Mouse (Mus musculus): ENCODE results near the gene Cpne5. TPM values are rescaled to one million over a fixed set of nuclear protein-coding genes. Genes with fewer than 3 reads are reported as not detected.

The Cpne5 gene
- total and polyA plus RNA-seq, 2 experiments, result not detected

DNA sequence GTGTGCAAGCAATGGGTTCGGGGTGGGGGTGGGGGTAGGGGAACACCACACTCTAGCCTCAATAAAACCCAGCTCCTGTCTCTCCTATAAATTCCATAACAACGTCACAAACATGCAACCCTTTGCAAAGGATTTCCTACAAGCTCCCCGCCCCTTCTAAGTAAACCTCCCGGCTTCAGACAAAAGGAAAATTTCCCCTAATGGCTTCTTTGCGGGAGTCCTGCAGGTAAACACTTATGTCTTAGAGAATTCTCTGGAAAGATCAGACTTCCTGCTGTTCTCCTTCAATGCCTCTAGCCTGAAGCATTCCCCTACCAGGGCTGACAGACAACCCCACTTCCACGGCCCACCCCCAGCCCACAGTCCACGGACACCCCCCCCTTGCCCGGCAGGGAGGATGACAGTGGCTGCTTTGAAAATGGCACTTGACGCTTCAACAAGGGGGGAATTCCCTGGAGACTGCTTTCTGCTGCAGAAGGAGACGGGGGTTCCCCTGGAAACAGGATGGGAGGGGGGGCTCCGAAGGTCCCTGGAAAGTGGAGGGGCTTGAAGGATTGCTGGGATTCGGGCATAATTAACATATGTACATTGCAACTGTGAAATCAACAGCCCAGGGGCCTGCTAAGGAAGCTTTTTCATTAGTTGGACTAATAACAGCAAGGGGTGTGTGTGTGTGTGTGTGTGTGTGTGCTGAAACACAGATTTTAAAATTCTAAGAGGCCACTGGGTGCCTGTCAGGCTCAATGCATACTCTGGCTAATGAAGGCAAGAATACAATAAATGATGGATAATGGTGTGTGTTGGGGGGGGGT is 24.4 kb downstream of the Cpne5 start:
- Histone ChIP-seq H3K27me3 (ENCODE audit: control insufficient read depth, insufficient read depth, low read length) (no peaks in the 10 kb centered on the region), H3K27ac (replicated peaks; ENCODE audit: insufficient read depth, low read depth, low read length) (no peak overlapping the region), H3K9ac (ENCODE audit: low read depth, low read length) (no peak overlapping the region), H3K79me2 (ENCODE audit: control insufficient read depth, insufficient read depth, low read length) (no peaks in the 10 kb centered on the region), H3K4me1 (ENCODE audit: control insufficient read depth, insufficient read depth, low read length) (no peaks in the 10 kb centered on the region; the same call in 1 of the 2 replicates), H3K36me3 (ENCODE audit: control insufficient read depth, insufficient read depth, low read length) (no peaks in the 10 kb centered on the region), H3K4me3 (ENCODE audit: insufficient read depth, low read depth, low read length) (no peak overlapping the region)
- DNase-seq (ENCODE audit: extremely low read depth, low read depth, low spot score), result no peak
- TF ChIP-seq CTCF (IDR thresholded peaks at IDR 0.05; ENCODE audit: low read depth, low read length) (no peak), POLR2A (IDR thresholded peaks at IDR 0.05; ENCODE audit: extremely low read depth, insufficient read depth, low read length) (no peak)
- 53% methylated on average over 12 of the region's 12 CpGs for WGBS

DNA sequence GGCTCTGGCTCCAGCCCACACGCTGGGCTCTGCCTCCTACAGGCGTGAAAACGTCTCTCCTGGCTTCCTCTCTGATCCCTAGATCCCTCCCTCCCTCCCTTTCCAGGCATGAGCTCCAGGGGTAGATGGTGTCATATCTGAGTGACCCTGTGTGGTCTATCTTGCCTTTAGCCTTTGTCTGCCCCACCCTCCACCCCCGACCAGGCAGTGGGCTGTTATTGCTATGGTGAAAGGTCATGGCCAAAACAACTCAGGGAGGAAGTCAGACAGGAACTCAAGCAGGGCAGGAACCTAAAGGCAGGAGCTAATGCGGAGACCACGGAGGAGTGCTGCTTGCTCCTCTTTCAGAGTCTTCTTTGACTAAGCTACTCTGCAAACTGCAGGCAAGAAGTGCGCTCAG is 26.1 kb downstream of the Cpne5 start:
- no peaks in the 10 kb centered on the region; the same call in 1 of the 2 replicates for H3K4me1 ChIP-seq (ENCODE audit: control insufficient read depth, insufficient read depth, low read length)
- no peaks in the 10 kb centered on the region for H3K27me3 ChIP-seq (ENCODE audit: control insufficient read depth, insufficient read depth, low read length)
- no peak overlapping the region for H3K9ac ChIP-seq (ENCODE audit: low read depth, low read length)
- no peak for TF ChIP-seq POLR2A (IDR thresholded peaks at IDR 0.05; ENCODE audit: extremely low read depth, insufficient read depth, low read length)
- no peak for TF ChIP-seq CTCF (IDR thresholded peaks at IDR 0.05; ENCODE audit: low read depth, low read length)
- no peak overlapping the region for H3K27ac ChIP-seq (replicated peaks; ENCODE audit: insufficient read depth, low read depth, low read length)
- 62% methylated on average over 7 of the region's 7 CpGs for WGBS
- no peak for DNase-seq (ENCODE audit: extremely low read depth, low read depth, low spot score)
- no peaks in the 10 kb centered on the region for H3K79me2 ChIP-seq (ENCODE audit: control insufficient read depth, insufficient read depth, low read length)
- H3K4me3 ChIP-seq (ENCODE audit: insufficient read depth, low read depth, low read length), result no peak overlapping the region
- H3K36me3 ChIP-seq (ENCODE audit: control insufficient read depth, insufficient read depth, low read length), result no peaks in the 10 kb centered on the region

DNA sequence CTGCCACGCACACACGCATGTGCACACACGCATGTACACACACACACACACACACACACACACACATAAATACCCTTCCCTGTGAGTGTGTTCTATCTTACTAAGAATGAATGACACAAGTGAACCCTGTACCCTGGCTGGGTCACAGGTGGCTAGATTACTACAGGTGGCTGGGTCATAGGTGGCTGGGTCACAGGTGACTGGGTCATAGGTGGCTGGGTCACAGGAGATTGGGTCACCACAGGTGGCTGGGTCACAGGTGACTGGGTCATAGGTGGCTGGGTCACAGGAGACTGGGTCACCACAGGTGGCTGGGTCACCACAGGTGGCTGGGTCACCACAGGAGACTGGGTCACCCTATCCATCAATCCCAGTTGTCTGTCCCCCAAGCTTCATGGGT is 27.9 kb downstream of the Cpne5 start:
- no peaks in the 10 kb centered on the region for H3K36me3 ChIP-seq (ENCODE audit: control insufficient read depth, insufficient read depth, low read length)
- H3K9ac ChIP-seq (ENCODE audit: low read depth, low read length), result no peak overlapping the region
- DNase-seq (ENCODE audit: extremely low read depth, low read depth, low spot score), result peak; percentile 78
- TF ChIP-seq CTCF (IDR thresholded peaks at IDR 0.05; ENCODE audit: low read depth, low read length), result no peak
- no peak for TF ChIP-seq POLR2A (IDR thresholded peaks at IDR 0.05; ENCODE audit: extremely low read depth, insufficient read depth, low read length)
- no peak overlapping the region for H3K4me3 ChIP-seq (ENCODE audit: insufficient read depth, low read depth, low read length)
- H3K4me1 ChIP-seq (ENCODE audit: control insufficient read depth, insufficient read depth, low read length), result no peaks in the 10 kb centered on the region; the same call in 1 of the 2 replicates
- H3K27me3 ChIP-seq (ENCODE audit: control insufficient read depth, insufficient read depth, low read length), result no peaks in the 10 kb centered on the region
- no peaks in the 10 kb centered on the region for H3K79me2 ChIP-seq (ENCODE audit: control insufficient read depth, insufficient read depth, low read length)
- no peak overlapping the region for H3K27ac ChIP-seq (replicated peaks; ENCODE audit: insufficient read depth, low read depth, low read length)
- 95% methylated on average over 3 of the region's 3 CpGs for WGBS

DNA sequence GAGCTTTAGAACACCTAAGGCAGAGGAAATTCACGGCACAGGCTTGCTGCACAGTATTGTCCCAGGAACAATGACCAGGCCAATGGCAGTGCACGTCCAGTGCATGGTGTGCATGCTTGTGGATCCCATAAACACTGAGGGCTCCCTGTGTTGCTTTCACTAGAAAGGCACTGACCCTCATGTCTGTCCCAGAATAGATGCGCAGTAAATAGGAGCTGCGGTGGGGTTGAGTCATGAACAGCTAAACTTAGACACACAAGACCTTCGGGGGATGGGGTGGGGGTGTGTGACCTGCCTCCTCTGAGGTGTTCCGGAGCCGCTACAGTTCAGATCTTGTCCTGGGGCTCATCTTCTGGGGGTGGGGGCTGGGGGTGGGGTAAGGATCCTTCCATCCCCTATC is 31.9 kb downstream of the Cpne5 start:
- H3K4me3 ChIP-seq (ENCODE audit: insufficient read depth, low read depth, low read length), result no peak overlapping the region
- no peaks in the 10 kb centered on the region for H3K36me3 ChIP-seq (ENCODE audit: control insufficient read depth, insufficient read depth, low read length)
- no peak for TF ChIP-seq CTCF (IDR thresholded peaks at IDR 0.05; ENCODE audit: low read depth, low read length)
- TF ChIP-seq POLR2A (IDR thresholded peaks at IDR 0.05; ENCODE audit: extremely low read depth, insufficient read depth, low read length), result no peak
- WGBS, result 89% methylated on average over 7 of the region's 7 CpGs
- H3K79me2 ChIP-seq (ENCODE audit: control insufficient read depth, insufficient read depth, low read length), result no peaks in the 10 kb centered on the region
- no peak overlapping the region for H3K9ac ChIP-seq (ENCODE audit: low read depth, low read length)
- no peaks in the 10 kb centered on the region; the same call in 1 of the 2 replicates for H3K4me1 ChIP-seq (ENCODE audit: control insufficient read depth, insufficient read depth, low read length)
- H3K27ac ChIP-seq (replicated peaks; ENCODE audit: insufficient read depth, low read depth, low read length), result no peak overlapping the region
- DNase-seq (ENCODE audit: extremely low read depth, low read depth, low spot score), result no peak
- no peaks in the 10 kb centered on the region for H3K27me3 ChIP-seq (ENCODE audit: control insufficient read depth, insufficient read depth, low read length)

DNA sequence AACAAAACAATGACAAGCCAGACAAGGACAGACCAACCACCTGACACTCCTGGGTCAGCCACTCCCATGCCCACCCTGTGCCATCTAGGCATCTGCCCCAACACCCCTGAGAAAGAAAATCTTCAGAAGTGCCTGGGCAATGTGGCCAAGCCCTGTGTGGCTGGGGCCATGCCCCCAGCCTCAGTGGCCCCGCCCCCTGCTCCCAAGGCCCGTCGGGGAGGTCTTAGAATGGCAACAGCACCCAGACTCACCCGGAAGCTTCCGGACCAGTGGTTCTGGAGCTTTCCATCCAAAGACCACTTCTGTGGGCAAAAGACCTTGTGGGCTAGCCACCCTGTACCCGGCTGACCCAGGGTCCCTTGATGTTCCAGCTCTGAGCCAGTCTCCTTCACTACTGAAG is 35.4 kb downstream of the Cpne5 start:
- no peaks in the 10 kb centered on the region for H3K79me2 ChIP-seq (ENCODE audit: control insufficient read depth, insufficient read depth, low read length)
- no peaks in the 10 kb centered on the region for H3K36me3 ChIP-seq (ENCODE audit: control insufficient read depth, insufficient read depth, low read length)
- H3K27me3 ChIP-seq (ENCODE audit: control insufficient read depth, insufficient read depth, low read length), result no peaks in the 10 kb centered on the region
- H3K4me1 ChIP-seq (ENCODE audit: control insufficient read depth, insufficient read depth, low read length), result no peaks in the 10 kb centered on the region
- no peak for TF ChIP-seq CTCF (IDR thresholded peaks at IDR 0.05; ENCODE audit: low read depth, low read length)
- no peak for TF ChIP-seq POLR2A (IDR thresholded peaks at IDR 0.05; ENCODE audit: extremely low read depth, insufficient read depth, low read length)
- no peak for DNase-seq (ENCODE audit: extremely low read depth, low read depth, low spot score)
- no peak overlapping the region for H3K27ac ChIP-seq (replicated peaks; ENCODE audit: insufficient read depth, low read depth, low read length)
- no peak overlapping the region for H3K4me3 ChIP-seq (ENCODE audit: insufficient read depth, low read depth, low read length)
- 85% methylated on average over 6 of the region's 6 CpGs for WGBS
- no peak overlapping the region for H3K9ac ChIP-seq (ENCODE audit: low read depth, low read length)

DNA sequence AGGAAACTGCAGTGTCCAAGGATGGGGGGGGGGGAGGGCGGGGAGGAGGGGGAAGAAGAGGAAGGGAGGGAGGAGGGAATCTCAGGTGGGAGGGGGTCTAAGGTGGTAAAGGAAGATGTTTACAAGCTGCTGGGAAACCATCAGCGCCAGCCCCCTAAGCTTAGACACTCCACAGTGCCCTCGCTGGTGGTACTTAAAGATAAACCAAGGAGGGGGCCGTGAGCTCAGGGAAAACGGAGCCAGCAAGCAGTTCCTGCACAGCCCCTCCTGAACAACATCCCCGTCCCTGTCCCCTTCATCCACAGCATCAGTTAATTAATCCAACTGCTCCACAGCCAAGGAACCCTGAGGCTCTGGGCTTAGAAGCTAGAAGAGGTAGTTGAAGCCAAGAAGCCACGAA is 38.1 kb downstream of the Cpne5 start:
- Histone ChIP-seq H3K27ac (replicated peaks; ENCODE audit: insufficient read depth, low read depth, low read length) (no peak overlapping the region), H3K27me3 (ENCODE audit: control insufficient read depth, insufficient read depth, low read length) (no peaks in the 10 kb centered on the region), H3K9ac (ENCODE audit: low read depth, low read length) (no peak overlapping the region), H3K36me3 (ENCODE audit: control insufficient read depth, insufficient read depth, low read length) (no peaks in the 10 kb centered on the region), H3K4me1 (ENCODE audit: control insufficient read depth, insufficient read depth, low read length) (no peaks in the 10 kb centered on the region), H3K4me3 (ENCODE audit: insufficient read depth, low read depth, low read length) (no peak overlapping the region), H3K79me2 (ENCODE audit: control insufficient read depth, insufficient read depth, low read length) (no peaks in the 10 kb centered on the region)
- 80% methylated on average over 6 of the region's 7 CpGs for WGBS
- TF ChIP-seq CTCF (IDR thresholded peaks at IDR 0.05; ENCODE audit: low read depth, low read length), result no peak
- no peak for TF ChIP-seq POLR2A (IDR thresholded peaks at IDR 0.05; ENCODE audit: extremely low read depth, insufficient read depth, low read length)
- DNase-seq (ENCODE audit: extremely low read depth, low read depth, low spot score), result no peak

All from liver, adult 2 months (tissue).